Comparison of ENCODE assay signal across 23 mouse cellular contexts in the genomic region with DNA sequence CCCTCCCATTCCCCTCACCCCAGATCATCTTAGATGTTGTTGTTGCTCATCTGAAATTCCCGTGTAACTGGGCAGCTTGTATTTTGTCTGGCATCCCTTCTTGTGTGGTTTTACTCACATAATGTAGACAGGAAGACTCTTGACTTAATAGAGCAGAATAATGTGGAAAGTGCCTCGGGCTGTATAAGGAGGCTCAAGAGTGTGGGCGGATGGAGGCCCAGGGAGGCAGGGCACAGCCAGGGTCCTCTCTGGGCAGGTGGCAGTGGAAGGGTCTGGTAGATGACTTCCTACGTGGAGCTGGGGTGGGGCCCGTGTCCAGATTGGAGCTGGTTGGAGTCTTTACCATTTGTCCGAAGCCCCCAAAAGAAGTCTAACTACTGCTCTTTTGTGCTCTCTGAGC. TPM values are rescaled to one million over a fixed set of nuclear protein-coding genes. Genes with fewer than 3 reads are reported as not detected.
DNase-seq lines count a peak whose midpoint lies in the region; ATAC-seq and TF ChIP-seq lines count a peak whose summit lies in the region.
"Had no signal": no experiment of that assay in that cellular context is flagged by ENCODE, and none has a peak within 500 bp of the region (broad histone marks: within the 10 kb centered on the region; RNA-seq: fewer than 3 reads in every experiment).

No protein-coding gene starts in this region.

- H3K9me3 ChIP-seq in forebrain, embryonic 13.5 days (replicated peaks), result no peaks in the 10 kb centered on the region
- H3K9me3 ChIP-seq: embryonic facial prominence, embryonic 13.5 days; embryonic facial prominence, embryonic 15.5 days; G1E had no signal

- TF ChIP-seq CTCF in kidney, adult 2 months (conservative IDR thresholded peaks at IDR 0.05; ENCODE audit: insufficient read depth, insufficient read length, low read depth, low read length), result no peak

- no peak overlapping the region for H3K4me3 ChIP-seq in kidney, adult 2 months (ENCODE audit: insufficient read depth, low read depth, low read length)
- H3K4me3 ChIP-seq in forebrain, embryonic 13.5 days, result no peak overlapping the region
- H3K4me3 ChIP-seq: embryonic facial prominence, embryonic 13.5 days; embryonic facial prominence, embryonic 15.5 days had no signal

- 78% methylated on average over 6 of the region's 6 CpGs for WGBS in kidney, adult 2 months
- WGBS in forebrain, embryonic 13.5 days, result 88% methylated on average over 6 of the region's 6 CpGs

- no peak overlapping the region for H3K4me2 ChIP-seq in forebrain, embryonic 13.5 days
- H3K4me2 ChIP-seq: embryonic facial prominence, embryonic 13.5 days; embryonic facial prominence, embryonic 15.5 days had no signal

- no peak overlapping the region for H3K9ac ChIP-seq in forebrain, embryonic 13.5 days
- H3K9ac ChIP-seq: embryonic facial prominence, embryonic 13.5 days; embryonic facial prominence, embryonic 15.5 days had no signal

- H3K27me3 ChIP-seq in kidney, adult 2 months (replicated peaks; ENCODE audit: control insufficient read depth, insufficient read depth, low read length), result no peaks in the 10 kb centered on the region
- H3K27me3 ChIP-seq in forebrain, embryonic 13.5 days, result no peaks in the 10 kb centered on the region
- H3K27me3 ChIP-seq: CH12.LX; embryonic facial prominence, embryonic 13.5 days; embryonic facial prominence, embryonic 15.5 days had no signal

- H3K27ac ChIP-seq in kidney, adult 2 months (ENCODE audit: insufficient read depth, low read depth, low read length), result no peak overlapping the region
- H3K27ac ChIP-seq in forebrain, embryonic 13.5 days, result no peak overlapping the region
- H3K27ac ChIP-seq: embryonic facial prominence, embryonic 13.5 days; embryonic facial prominence, embryonic 15.5 days had no signal

- TF ChIP-seq POLR2A in kidney, adult 2 months (IDR thresholded peaks at IDR 0.05; ENCODE audit: low read depth, low read length), result no peak

- no peaks in the 10 kb centered on the region; the same call in 1 of the 2 replicates for H3K36me3 ChIP-seq in kidney, adult 2 months (ENCODE audit: control insufficient read depth, insufficient read depth, low read length)
- H3K36me3 ChIP-seq in forebrain, embryonic 13.5 days (ENCODE audit: poor library complexity, severe bottlenecking), result no peaks in the 10 kb centered on the region
- H3K36me3 ChIP-seq: embryonic facial prominence, embryonic 13.5 days; embryonic facial prominence, embryonic 15.5 days had no signal

- H3K4me1 ChIP-seq in kidney, adult 2 months (ENCODE audit: control insufficient read depth, insufficient read depth, low read length), result no peaks in the 10 kb centered on the region
- no peaks in the 10 kb centered on the region for H3K4me1 ChIP-seq in forebrain, embryonic 13.5 days

- peak; percentile 29 for DNase-seq in 3T3-L1 (ENCODE audit: low read depth, low spot score)
- peak; percentile 78 for DNase-seq in Muller cell, postnatal 12 days (ENCODE audit: inconsistent ontology term)
- DNase-seq in retina, postnatal 1 day, result peak; percentile 62
- no peak for DNase-seq in kidney, adult 2 months
- DNase-seq: adrenal gland, adult 2 months; adrenal gland, postnatal 10 days; adrenal gland, postnatal 25 days; B cell, adult 2 months; cerebellum, adult 11 months; cerebellum, adult 18-20 months; cerebellum, adult 8-10 months; cerebellum, adult 9-11 months; cerebellum, postnatal 14 days; cerebellum, postnatal 36 days; embryo, embryonic 11 days had no signal

- ATAC-seq in forebrain, embryonic 13.5 days, result no peak
- ATAC-seq: CD4-positive, CD25-positive, alpha-beta regulatory T cell, adult 4 months; forebrain, embryonic 14.5 days; forebrain, embryonic 16.5 days had no signal

RNA-seq across cellular contexts. Expression of gene Parp16, which starts 28.8 kb away (rescaled TPM):
- 11.0 and 11.9 TPM in 2 replicates for polyA plus RNA-seq in kidney, adult 2 months (2012; rRNA removed)
- polyA plus RNA-seq in forebrain, embryonic 13.5 days (2015; fragmentation: Nextera tagmentation; extraction: Ambion mirVana), result 5.1 and 6.1 TPM in 2 replicates

RNA-seq across cellular contexts. Expression of gene Cilp, which starts 41.1 kb away (rescaled TPM):
- polyA plus RNA-seq in kidney, adult 2 months (2012; rRNA removed), result 1.1 and 1.4 TPM in 2 replicates
- polyA plus RNA-seq in forebrain, embryonic 13.5 days (2015; fragmentation: Nextera tagmentation; extraction: Ambion mirVana), result 0.28 and 0.64 TPM in 2 replicates
- polyA plus RNA-seq: CD4-positive, CD25-positive, alpha-beta regulatory T cell, adult 4 months; G1E had no signal
